Mouse (Mus musculus) CD4-positive naive resting alpha-beta T cell, adult 76 days (primary cell): ENCODE measurements around the gene Gm9887. TPM values are rescaled to one million over a fixed set of nuclear protein-coding genes. Genes with fewer than 3 reads are reported as not detected.

ENCODE experiments used
- total RNA-seq: library from RNA; stranded (reverse); gene quantifications from one replicate; pipeline ENCODE4 v1.2.4, GENCODE M21; 2023

Gm9887 gene
- 6.1 TPM for total RNA-seq

GRCm38 (mm10) chr12:69371854-69372671 lies at the start of gene Gm9887, which contains the start of gene Arf6:
TSS of gene Gm9887 (minus strand) at chr12:69372458.
TSS of gene Arf6 (plus strand) at chr12:69372150.

DNA sequence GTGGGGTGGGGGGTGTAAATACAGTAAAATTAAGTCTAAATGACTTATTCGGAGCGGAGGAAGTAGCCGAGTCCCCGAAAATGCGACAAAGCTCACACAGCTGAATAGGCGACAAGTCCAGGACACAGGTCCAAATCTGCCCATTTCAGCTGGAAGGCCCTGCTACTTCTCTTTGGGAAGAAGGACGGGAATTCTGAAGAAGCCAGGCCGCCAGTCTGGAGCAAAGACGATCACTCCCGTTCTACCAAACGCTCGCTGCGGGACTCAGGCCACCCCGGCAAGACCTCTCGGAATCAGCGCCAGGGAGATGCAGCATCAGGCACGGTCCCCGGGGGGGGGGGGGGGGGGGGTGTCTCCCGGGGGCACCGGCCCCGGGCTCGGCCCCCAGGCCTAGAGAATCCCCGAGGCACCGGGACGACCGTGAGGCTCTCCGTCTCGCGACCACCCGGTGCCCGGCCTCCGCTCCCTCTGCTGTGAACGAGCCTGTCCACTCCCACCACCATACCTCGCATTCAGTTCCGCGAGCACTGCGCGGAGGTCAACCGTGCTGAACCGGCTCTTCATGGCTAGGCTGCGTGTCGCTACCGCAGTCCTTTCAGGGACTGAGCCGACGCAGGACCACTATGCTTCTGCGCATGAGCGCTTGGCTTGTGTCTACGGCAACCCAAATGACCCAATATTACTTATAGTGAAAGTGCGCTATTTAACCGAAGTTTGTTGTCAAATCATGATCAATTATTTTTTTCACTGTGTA lies 15.5 kb downstream of the Gm9887 start, which contains the start of gene Nemf:
Gene Nemf (minus strand): TSS at position 620 of the 754 bp plus-strand sequence.

Other genes starting within 250 kb of the Gm9887 start
- gene Rps29, start 213.3 kb downstream of the Gm9887 start, total RNA-seq = 6,880 TPM
- gene Lrr1, start 203.6 kb downstream of the Gm9887 start, total RNA-seq = not detected
- 443 TPM for gene Rpl36al, start 188.4 kb downstream of the Gm9887 start, total RNA-seq
- 28.0 TPM for gene Mgat2, start 188.3 kb downstream of the Gm9887 start, total RNA-seq
- 8.3 TPM for gene Gm49383, start 175.4 kb downstream of the Gm9887 start, total RNA-seq
- 5.8 TPM for gene Dnaaf2, start 174.0 kb downstream of the Gm9887 start, total RNA-seq
- gene Gm49384, start 168.2 kb downstream of the Gm9887 start, total RNA-seq = 4.7 TPM
- gene Pole2, start 144.3 kb downstream of the Gm9887 start, total RNA-seq = 23.4 TPM
- gene Klhdc1, start 131.3 kb downstream of the Gm9887 start, total RNA-seq = 29.6 TPM
- 83.8 TPM for gene Klhdc2, start 75.8 kb downstream of the Gm9887 start, total RNA-seq
- gene Nemf, start 15.3 kb downstream of the Gm9887 start, total RNA-seq = 108 TPM
- 240 TPM for gene Arf6, start 308 bp downstream of the Gm9887 start, total RNA-seq
- gene Vcpkmt, start 210.6 kb upstream of the Gm9887 start, total RNA-seq = 13.3 TPM